Mouse (Mus musculus) small intestine, adult 2 months (tissue): ENCODE measurements around the gene Abraxas1.

Experiments
- CTCF ChIP-seq: fragments of 200-500 bp; IDR thresholded peaks from 2 replicates; pipeline ENCODE4 v1.5.1; 2012; ENCODE audit warnings: low read depth, mild to moderate bottlenecking, control low read depth, inconsistent platforms, low read length, moderate library complexity, mixed read lengths; ENCODE audit not compliant: insufficient replicate concordance, insufficient read length; ENCODE audit errors: extremely low read depth
- POLR2A ChIP-seq: fragments of 200-500 bp; IDR thresholded peaks from 2 replicates; pipeline ENCODE4 v1.6.1; 2012; ENCODE audit warnings: low read depth, mild to moderate bottlenecking, control low read depth, inconsistent platforms, low read length, moderate library complexity

DNA sequence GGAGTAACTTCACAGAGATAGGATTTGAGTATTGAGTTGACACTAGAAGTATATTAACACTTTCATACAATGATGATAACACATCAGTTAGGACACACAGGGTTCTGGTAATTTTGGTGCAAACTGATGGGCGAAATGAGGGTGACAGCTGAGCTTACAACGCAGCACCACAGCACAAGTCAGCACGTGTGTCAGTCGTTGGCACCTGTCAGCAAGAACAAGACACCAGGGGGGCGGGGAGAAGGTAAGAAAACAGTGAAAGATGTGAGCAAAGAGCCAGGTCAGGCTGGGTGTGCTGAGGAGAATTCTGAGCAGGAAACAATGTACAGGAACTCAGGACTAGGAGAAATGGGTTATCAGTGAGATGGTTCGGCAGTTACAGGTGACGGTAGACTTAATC lies 59.0 kb downstream of the Abraxas1 start:
- TF ChIP-seq CTCF: no peak
- TF ChIP-seq POLR2A: no peak
